Mouse (Mus musculus) embryonic facial prominence, embryonic 12.5 days (tissue): ENCODE results near the gene Exoc6. TPM values are rescaled to one million over a fixed set of nuclear protein-coding genes. Genes with fewer than 3 reads are reported as not detected.
"Not testable (repeated sequence)": the region's sequence is repeated elsewhere in the genome, so short reads cannot be mapped to it uniquely, and the experiment has no call there.

Experiments
- ATAC-seq: fragments of 200-750 bp; cut with Nextera tagmentation; 2 replicates; pipeline ENCODE4 v1.8.0; 2017; ENCODE audit not compliant: insufficient number of reproducible peaks, insufficient read depth, low FRiP score, low TSS enrichment
- H3K27ac ChIP-seq: fragments of 300-500 bp; sonication (generic); 2 replicates; pipeline ENCODE4 v1.5.1; 2016; ENCODE audit warnings: mild to moderate bottlenecking
- H3K27me3 ChIP-seq: fragments of 300-500 bp; sonication (generic); 2 replicates; pipeline ENCODE4 v1.6.1; 2016; ENCODE audit warnings: mild to moderate bottlenecking, moderate library complexity
- H3K36me3 ChIP-seq: fragments of 300-500 bp; sonication (generic); 2 replicates; pipeline ENCODE4 v1.6.1; 2016; ENCODE audit warnings: mild to moderate bottlenecking
- H3K4me1 ChIP-seq: fragments of 300-500 bp; sonication (generic); 2 replicates; pipeline ENCODE4 v1.6.1; 2016
- H3K4me2 ChIP-seq: fragments of 300-500 bp; sonication (generic); replicated peaks from 2 replicates; pipeline ENCODE4 v1.6.1; 2016; ENCODE audit warnings: mild to moderate bottlenecking, moderate library complexity
- H3K4me3 ChIP-seq: fragments of 300-500 bp; sonication (generic); 2 replicates; pipeline ENCODE4 v1.5.1; 2016; ENCODE audit warnings: mild to moderate bottlenecking
- H3K9ac ChIP-seq: fragments of 300-500 bp; sonication (generic); 2 replicates; pipeline ENCODE4 v1.6.1; 2016; ENCODE audit warnings: mild to moderate bottlenecking, moderate library complexity
- H3K9me3 ChIP-seq: fragments of 300-500 bp; sonication (generic); 2 replicates; pipeline ENCODE4 v1.6.1; 2016; ENCODE audit warnings: mild to moderate bottlenecking, moderate library complexity
- WGBS: fragments of 180-500 bp; shearing (Covaris S2); methylation state at CpG from one replicate; pipeline ENCODE4 v1.1.7; 2016; 5-methylcytosine and 5-hydroxymethylcytosine counted together
- polyA plus RNA-seq: library from polyadenylated mRNA; unstranded; fragments of >200 nt; fragmentation: Nextera tagmentation; extraction: Ambion mirVana; gene quantifications from 2 replicates; pipeline ENCODE4 v1.2.1, GENCODE M21; 2016

Gene Exoc6
- polyA plus RNA-seq, 1 experiment from 2014 or later, result 7.7 TPM

DNA sequence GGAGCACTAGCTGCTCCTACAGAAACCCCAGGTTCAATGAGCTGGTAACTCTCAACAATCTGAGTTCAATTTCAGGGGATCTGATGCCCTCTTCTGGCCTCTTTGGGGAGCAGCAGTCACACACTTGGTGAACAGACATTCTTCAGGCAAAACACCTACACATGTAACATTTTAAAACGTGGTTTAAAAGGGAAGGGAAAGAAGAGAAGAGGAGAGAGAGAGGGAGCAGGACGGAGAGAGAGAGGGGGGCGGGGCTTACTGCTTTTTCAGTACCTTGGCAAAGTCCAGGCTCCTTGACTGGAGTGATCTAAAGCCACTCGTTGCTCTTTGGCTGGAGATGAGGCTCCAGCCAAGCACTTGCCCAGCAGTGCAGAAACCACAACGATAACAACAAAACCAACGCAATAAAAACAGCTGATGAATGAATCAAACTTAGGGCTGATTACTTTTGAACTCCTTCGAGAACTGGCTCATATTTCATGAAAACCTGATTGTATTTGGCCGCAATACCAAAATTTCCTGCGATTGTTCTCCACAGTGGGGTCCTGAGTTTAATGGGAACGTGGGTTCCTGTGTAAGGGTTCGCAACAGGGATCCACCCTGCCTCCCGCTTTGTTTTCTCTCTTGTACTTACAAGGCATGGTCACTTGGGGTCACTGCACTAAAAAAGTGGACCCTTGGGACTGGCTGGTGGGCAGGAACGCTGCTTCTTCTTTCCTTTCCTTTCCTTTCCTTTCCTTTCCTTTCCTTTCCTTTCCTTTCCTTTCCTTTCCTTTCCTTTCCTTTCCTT, 6.5 kb upstream of the Exoc6 start:
- no peak overlapping the region for H3K9ac ChIP-seq

DNA sequence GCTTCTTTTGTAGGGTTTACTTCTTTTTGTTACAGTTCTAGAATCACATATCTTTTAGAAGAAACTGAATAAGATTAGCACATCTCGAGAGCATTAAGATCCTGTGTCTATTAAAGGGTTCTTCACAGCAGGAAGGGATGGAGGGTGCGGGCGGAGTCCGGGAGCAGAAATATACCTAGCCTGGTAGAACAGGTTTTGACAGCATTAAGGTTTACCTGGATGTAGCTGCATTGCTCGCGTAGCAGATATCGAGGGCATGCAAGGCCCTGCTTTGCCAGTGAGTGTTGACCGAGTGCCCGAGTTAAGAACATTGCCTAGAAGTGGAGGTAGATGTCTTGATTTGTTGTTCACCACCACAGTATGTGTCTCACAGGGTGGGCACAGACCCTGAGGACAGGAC, 5.7 kb upstream of the Exoc6 start:
- Histone ChIP-seq H3K36me3 (no peaks in the 10 kb centered on the region), H3K4me2 (no peak overlapping the region), H3K9ac (no peak overlapping the region), H3K27me3 (peaks cover 9% of the 10 kb centered on the region; the same call in 1 of the 2 replicates), H3K9me3 (no peaks in the 10 kb centered on the region), H3K4me1 (no peaks in the 10 kb centered on the region), H3K27ac (no peak overlapping the region), H3K4me3 (no peak overlapping the region)
- 96% methylated on average over 9 of the region's 9 CpGs for WGBS
- no peak for ATAC-seq

More for the DNA sequence above, 6.5 kb upstream of the Exoc6 start:
- ATAC-seq, result no peak
- WGBS, result 63% methylated on average over 13 of the region's 13 CpGs
- Histone ChIP-seq H3K27ac (no peak overlapping the region), H3K4me1 (no peaks in the 10 kb centered on the region), H3K27me3 (peaks cover 5% of the 10 kb centered on the region; the same call in 1 of the 2 replicates), H3K4me3 (no peak overlapping the region), H3K4me2 (no peak overlapping the region), H3K9me3 (no peaks in the 10 kb centered on the region), H3K36me3 (no peaks in the 10 kb centered on the region)

DNA sequence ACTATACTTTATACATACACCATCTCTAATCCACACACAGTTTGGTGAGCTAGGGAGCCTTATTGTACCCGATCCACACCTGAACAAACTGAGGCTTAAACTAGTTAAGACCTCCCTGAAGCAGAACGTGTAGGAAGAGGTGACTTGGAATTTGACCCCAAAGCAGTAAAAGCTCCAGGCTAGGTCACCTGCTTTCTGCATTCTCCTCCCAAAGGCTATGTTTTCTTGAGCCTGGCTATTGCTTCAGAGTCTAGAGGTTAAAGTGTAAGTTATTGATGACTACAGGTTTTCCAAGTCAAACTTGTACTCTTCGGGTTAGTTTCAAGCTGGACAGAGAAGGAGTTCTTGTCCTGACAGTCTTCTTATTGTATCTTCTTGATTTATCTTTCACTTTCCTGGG, 5.0 kb upstream of the Exoc6 start:
- H3K27ac ChIP-seq, result no peak overlapping the region
- H3K4me3 ChIP-seq, result no peak overlapping the region
- H3K27me3 ChIP-seq, result peaks cover 11% of the 10 kb centered on the region; the same call in 1 of the 2 replicates
- no peak for ATAC-seq
- 65% methylated on average over 3 of the region's 3 CpGs for WGBS
- no peaks in the 10 kb centered on the region for H3K36me3 ChIP-seq
- no peaks in the 10 kb centered on the region for H3K4me1 ChIP-seq
- no peaks in the 10 kb centered on the region for H3K9me3 ChIP-seq
- no peak overlapping the region for H3K4me2 ChIP-seq
- H3K9ac ChIP-seq, result no peak overlapping the region

DNA sequence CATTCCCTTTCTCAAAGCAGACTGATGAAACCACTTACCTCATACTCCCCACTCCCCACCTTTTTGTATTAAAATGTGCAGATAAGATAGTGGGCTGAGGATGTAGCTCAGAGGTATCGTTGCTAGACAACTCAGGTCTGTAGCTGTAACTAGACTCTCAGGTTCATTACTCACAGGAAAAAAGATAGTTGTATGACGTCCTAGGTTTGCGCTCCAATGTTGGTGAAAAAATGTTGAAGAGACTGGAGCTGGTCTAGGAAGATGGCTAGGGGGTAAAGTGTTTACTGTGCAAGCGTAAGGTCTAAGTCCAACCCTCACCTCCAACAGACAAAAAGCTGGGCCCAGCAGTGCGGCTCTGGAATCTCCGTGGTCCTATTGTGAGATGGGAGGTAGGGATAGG, 4.5 kb upstream of the Exoc6 start:
- no peaks in the 10 kb centered on the region for H3K9me3 ChIP-seq
- no peak overlapping the region for H3K4me3 ChIP-seq
- no peak overlapping the region for H3K27ac ChIP-seq
- ATAC-seq, result no peak
- WGBS, result 88% methylated on average over 6 of the region's 6 CpGs
- H3K9ac ChIP-seq, result no peak overlapping the region
- no peaks in the 10 kb centered on the region for H3K4me1 ChIP-seq
- H3K27me3 ChIP-seq, result peaks cover 11% of the 10 kb centered on the region; the same call in 1 of the 2 replicates
- no peak overlapping the region for H3K4me2 ChIP-seq
- H3K36me3 ChIP-seq, result no peaks in the 10 kb centered on the region

DNA sequence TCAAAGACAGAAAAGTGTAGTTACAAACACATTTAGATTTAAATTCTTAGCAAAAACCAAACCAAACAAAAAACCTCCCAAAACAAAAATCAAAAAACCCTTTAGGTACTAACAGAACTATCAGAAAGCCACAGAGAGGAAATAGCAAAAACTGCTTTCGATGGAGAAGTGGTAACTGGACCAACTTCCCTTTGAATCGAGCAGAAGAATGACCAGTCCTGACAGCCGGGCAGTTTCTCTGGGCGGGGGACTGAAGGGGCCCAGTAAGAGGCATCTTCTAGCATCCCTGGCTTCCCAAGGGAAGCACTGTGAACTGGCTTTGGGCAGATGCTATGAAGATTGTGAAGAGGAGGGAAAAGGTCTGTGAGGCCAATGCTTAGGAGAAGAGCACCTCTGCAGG, 3.4 kb upstream of the Exoc6 start:
- Histone ChIP-seq H3K4me2 (no peak overlapping the region), H3K27me3 (peaks cover 11% of the 10 kb centered on the region; the same call in 1 of the 2 replicates), H3K27ac (no peak overlapping the region), H3K36me3 (no peaks in the 10 kb centered on the region), H3K9ac (no peak overlapping the region), H3K4me1 (no peaks in the 10 kb centered on the region), H3K4me3 (no peak overlapping the region), H3K9me3 (no peaks in the 10 kb centered on the region)
- no peak for ATAC-seq
- 71% methylated on average over 4 of the region's 4 CpGs for WGBS

DNA sequence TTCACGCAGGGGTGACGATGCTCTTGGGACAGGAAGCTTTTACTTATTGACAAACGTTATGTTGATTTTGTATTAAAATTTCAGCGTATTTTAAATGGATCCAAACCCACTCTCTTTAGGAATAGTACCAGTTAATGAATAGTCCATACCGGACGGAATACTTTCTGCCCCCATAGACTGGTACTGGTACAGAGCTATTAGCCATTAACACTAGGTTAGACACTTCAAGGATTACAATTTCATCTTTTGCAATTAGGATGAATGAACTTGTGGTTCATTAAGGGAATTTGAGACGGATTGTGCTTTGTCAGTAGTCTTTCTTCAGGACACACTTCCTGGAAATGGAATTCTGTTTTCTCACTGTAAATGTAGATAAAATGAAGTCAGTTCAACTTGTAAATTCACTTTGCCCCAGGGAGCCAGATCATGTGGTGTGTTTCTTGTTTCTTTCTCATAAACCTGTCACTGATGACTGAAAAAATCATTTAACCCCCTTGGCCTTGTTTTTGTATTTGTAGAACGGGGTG, 885 bp downstream of the Exoc6 start:
- H3K36me3 ChIP-seq, result no peaks in the 10 kb centered on the region
- 17% methylated on average over 8 of the region's 8 CpGs for WGBS
- peak overlapping the region; percentile 99 for H3K4me2 ChIP-seq
- ATAC-seq, result no peak
- no peak overlapping the region for H3K27ac ChIP-seq
- H3K27me3 ChIP-seq, result 0 out of 2 replicates have a peak, but pooled peaks cover 8% of the 10 kb centered on the region
- H3K4me3 ChIP-seq, result peak overlapping the region; percentile 68
- H3K4me1 ChIP-seq, result no peaks in the 10 kb centered on the region
- no peaks in the 10 kb centered on the region for H3K9me3 ChIP-seq
- H3K9ac ChIP-seq, result peak overlapping the region; percentile 55; the same call in 1 of the 2 replicates

DNA sequence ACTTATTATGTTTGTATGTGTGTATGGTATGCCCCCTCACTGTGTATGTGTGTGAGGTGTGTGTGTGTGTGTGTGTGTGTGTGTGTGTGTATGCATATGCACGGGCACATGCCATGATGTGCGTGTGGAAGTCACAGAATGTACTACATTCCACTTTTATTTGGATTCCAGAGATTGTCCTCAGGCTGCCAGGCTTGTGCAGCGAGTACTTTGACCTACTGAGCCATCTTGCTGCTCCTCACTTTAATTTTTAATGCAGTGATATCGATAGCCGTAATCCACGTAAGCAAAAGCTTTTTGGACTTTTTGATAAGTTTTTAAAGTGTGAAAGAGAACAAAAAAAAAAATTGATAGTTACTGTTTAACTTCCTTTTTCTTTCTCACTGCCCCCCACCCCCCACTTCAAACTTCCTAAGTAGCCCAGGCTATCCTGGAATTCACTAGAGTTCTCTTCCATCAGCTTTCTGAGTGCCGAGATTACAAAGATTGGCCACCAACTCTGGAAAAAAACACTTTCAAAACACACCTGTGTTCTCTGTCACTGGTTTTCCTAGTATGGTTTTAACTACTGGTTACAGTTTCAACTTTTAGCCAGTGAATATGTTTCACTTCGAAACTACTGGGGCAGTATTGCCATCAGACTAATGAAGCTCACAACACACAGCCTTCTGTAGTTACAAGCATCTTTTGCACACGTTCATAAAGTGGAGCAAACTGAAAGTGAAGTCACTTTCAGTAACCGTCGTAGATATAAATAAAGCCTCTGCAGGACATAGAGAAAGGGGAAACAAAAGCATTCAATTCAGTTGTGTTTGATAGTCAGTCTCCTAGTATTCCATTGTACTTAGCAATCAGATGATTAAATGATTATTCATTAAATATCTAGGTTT, 3.4 kb downstream of the Exoc6 start:
- no peak for ATAC-seq
- WGBS, result 85% methylated on average over 11 of the region's 11 CpGs
- no peak overlapping the region for H3K4me2 ChIP-seq

DNA sequence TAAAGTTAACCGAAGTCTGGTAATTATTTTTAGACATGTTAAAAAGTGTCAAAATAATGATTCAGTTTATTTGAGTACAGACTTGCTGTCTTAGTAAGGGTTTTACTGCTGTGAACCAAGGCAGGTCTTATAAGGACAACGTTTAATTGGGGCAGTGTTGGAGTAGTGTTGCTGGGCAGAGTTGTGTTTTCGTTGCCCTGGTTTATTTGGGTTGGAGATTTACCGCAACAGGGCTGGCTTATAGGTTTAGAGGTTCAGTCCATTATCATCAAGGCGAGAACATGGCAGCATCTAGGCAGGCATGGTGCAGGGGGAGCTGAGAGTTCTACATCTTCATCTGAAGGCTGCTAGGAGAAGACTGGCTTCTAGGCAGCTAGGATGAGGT, 4.0 kb downstream of the Exoc6 start:
- not testable (repeated sequence) for H3K4me2 ChIP-seq, H3K27ac ChIP-seq, H3K36me3 ChIP-seq, H3K4me1 ChIP-seq, H3K27me3 ChIP-seq, H3K4me3 ChIP-seq, H3K9ac ChIP-seq, ATAC-seq, H3K9me3 ChIP-seq
- 83% methylated on average over 5 of the region's 5 CpGs for WGBS

More for the DNA sequence above, 3.4 kb downstream of the Exoc6 start:
- no peak overlapping the region for H3K4me3 ChIP-seq
- H3K9ac ChIP-seq, result no peak overlapping the region
- no peaks in the 10 kb centered on the region for H3K9me3 ChIP-seq
- H3K27ac ChIP-seq, result no peak overlapping the region
- 0 out of 2 replicates have a peak, but pooled peaks cover 6% of the 10 kb centered on the region for H3K27me3 ChIP-seq
- no peaks in the 10 kb centered on the region for H3K36me3 ChIP-seq
- no peaks in the 10 kb centered on the region for H3K4me1 ChIP-seq

DNA sequence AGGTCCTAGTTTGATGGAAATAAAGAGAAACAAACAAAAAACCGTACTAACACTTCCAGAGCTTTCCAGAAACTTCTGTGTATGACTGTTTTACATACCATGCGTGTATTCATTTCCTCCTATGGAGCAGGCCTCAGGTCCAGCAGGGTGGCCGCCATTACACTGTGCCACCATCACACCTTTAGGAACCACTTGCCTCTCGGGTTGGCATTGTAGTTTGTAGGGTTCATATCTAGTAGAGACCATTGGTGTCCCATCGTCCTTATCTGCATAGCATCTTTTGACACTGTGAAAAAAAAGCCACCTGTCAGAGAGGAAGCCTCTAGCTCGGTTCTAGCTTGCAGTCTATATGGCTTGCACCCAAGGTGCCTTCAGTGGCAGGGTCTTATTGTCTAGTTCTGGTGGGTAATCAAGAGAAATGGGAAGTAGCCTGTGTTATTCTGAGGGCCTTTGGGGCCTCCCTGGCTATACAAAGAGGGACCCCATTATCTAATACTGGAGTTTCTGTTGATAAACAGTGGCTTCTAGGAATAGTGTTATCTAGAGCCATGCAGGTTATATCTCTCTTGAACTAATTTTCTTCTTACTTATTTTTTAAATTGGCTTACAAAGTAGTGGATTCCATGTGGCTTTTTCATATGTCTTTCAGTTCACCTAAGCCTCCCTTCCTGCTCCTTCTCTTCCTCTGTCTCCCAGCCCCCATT, 5.8 kb downstream of the Exoc6 start:
- Histone ChIP-seq H3K27ac (no peak overlapping the region), H3K9me3 (no peaks in the 10 kb centered on the region), H3K27me3 (no peaks in the 10 kb centered on the region), H3K4me1 (0 out of 2 replicates have a peak, but pooled peaks cover 5% of the 10 kb centered on the region), H3K4me3 (no peak overlapping the region), H3K4me2 (no peak overlapping the region), H3K9ac (no peak overlapping the region), H3K36me3 (no peaks in the 10 kb centered on the region)
- WGBS, result 83% methylated on average over 6 of the region's 6 CpGs
- no peak for ATAC-seq

DNA sequence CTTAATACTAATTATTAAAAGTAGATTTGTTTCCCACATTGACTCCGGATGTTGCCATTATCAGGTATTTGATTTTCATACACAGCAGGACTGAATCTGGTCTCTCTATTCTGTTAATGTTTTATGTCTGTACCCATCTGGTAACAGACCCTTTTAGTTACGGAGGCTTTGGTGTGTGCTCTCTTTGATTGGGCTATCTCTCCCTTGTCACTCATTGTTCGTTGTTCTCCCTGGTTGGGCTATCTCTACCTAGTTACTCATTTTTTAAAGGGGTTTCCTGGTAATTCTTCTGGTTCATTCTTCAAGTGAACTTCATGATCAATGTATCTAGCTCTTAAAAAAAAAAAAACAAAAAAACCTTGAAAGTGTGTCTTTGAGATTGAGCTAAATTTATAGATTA, 7.7 kb downstream of the Exoc6 start:
- Histone ChIP-seq H3K4me3 (no peak overlapping the region), H3K9ac (no peak overlapping the region), H3K27ac (no peak overlapping the region), H3K27me3 (no peaks in the 10 kb centered on the region), H3K36me3 (no peaks in the 10 kb centered on the region), H3K4me1 (0 out of 2 replicates have a peak, but pooled peaks cover 5% of the 10 kb centered on the region), H3K9me3 (no peaks in the 10 kb centered on the region), H3K4me2 (no peak overlapping the region)
- ATAC-seq, result no peak
- 78% methylated on average over 3 of the region's 3 CpGs for WGBS
